Mouse (Mus musculus): ENCODE measurements around the gene Vmn2r117.
"Not testable (repeated sequence)": the region's sequence is repeated elsewhere in the genome, so short reads cannot be mapped to it uniquely, and the experiment has no call there.

Vmn2r117 gene

DNA sequence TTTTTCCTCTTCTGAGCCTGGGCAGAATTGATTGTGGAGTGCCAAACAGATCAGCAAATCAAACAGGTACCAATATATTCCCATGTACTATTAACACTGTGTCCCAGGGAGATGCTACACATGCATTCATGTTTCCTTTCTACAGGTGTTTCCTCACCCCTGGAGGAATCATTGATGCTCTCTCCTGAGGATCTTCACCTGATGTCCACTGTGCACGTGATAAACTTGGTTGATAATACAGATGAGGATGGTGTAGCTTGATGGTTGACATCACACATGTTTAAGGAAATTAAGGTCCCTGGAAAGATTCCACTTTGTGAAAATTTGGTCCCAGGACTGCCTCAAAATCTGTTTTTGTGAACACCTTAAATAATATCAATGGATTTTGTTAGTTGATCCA, at the start of gene Vmn2r117:
Vmn2r117 (minus strand) TSS at position 101 of the 400 bp plus-strand sequence.
- not testable (repeated sequence) for DNase-seq (ENCODE audit: low read depth, low spot score)

DNA sequence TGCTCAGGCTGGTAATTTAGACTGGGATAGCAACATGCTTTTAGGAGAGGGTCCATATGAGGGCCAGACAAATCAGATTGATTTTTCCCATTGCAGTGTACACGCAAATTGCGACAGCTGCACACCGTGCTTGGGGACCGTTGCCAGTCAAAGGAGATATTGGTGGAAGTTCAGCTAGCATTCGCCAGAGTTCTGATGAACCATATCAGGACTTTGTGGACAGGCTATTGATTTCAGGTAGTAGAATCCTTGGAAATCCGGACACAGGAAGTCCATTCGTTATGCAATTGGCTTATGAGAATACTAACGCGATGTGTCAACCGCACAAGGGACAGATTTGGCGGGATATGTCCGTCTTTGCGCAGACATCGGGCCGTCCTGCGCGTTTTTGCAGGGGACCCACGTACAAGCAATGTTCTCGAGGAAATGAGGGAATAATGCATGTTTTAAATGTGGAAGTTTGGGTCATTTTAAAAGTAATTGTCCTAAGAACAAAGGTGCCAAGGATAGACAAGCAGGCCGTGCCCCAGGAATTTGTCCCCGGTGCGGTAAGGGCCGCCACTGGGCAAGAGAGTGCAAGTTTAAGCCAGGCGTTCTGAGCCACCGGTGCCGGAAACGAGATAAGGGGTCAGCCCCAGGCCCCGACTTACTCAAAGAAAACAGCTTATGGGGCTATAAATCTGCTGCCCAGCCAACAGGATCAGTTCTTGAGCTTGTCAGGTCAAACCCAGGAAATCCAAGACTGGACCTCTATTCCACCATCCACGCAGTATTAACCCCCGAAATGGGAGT, 43.6 kb upstream of the Vmn2r117 start:
- not testable (repeated sequence) for DNase-seq (ENCODE audit: low read depth, low spot score)

DNA sequence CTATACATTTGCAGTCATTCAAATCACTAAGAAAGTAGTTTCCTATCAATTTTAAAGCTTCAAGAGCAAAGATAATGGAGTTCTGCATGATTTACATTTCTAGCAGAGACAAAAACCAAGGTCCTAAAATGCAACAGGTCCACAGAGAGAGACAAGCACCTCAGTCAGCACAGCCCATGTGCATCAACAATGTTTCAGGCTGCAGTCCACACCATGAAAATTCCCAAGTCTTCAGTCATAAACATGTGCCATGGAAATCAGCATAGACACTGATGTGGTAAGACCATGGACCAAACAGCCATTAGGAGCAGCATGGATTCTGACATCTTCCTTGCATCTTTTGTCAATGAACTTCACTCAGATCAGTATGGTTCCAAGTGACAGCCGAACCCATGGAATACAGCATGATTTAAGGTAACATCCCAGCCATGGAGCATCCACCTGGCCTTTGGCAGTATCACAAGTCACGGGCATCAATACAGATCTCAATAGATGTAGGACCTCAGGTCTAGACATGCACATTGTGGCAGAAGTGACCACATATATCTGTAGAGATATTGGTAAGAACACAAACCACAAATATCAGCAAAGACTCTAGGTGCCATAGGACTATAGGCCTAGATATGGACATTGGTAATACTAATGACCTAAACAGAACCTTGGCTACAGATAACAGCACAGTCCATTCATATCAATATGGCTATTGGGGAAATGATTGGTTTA, 39.4 kb upstream of the Vmn2r117 start:
- DNase-seq (ENCODE audit: low read depth, low spot score) = no peak

DNA sequence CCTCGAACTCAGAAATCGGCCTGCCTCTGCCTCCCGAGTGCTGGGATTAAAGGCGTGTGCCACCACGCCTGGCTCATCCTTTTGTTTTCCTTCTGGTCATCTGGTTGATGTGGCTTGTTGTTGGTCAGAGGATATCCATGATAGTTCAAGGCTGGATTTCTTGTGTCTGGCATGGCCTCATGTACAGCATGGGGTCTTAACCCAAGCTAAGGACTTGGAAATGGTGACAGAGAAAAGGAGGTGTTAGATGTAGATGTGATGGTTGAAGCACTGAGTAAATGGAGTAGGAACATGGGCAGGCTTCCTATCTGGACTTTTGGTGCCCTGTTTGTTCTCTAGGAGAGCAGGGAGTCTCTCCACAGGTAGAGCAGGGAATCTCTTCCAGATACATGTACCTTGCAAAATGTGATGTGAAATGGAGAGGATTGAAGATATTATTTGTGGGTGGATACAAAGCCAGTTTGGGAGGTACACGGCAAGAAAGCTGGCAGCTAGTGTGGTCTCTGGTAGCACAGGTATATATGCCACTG, 46.3 kb downstream of the Vmn2r117 start:
- DNase-seq (ENCODE audit: low read depth, low spot score) = peak; percentile 3
